Mouse (Mus musculus) stomach, embryonic 15.5 days (tissue): ENCODE measurements around the gene 1700003H04Rik. TPM values are rescaled to one million over a fixed set of nuclear protein-coding genes. Genes with fewer than 3 reads are reported as not detected.

Source experiments
- ATAC-seq: fragments of 200-750 bp; cut with Nextera tagmentation; 2 replicates; pipeline ENCODE4 v1.8.0; 2017; ENCODE audit warnings: low read depth, moderate number of reproducible peaks, moderate TSS enrichment; ENCODE audit not compliant: insufficient read depth, low FRiP score
- H3K27ac ChIP-seq: fragments of 300-500 bp; sonication (generic); 2 replicates; pipeline ENCODE4 v1.5.1; 2015; ENCODE audit warnings: mild to moderate bottlenecking, inconsistent platforms
- H3K27me3 ChIP-seq: fragments of 300-500 bp; sonication (generic); replicated peaks from 2 replicates; pipeline ENCODE4 v1.6.1; 2015; ENCODE audit warnings: inconsistent platforms
- H3K36me3 ChIP-seq: fragments of 300-500 bp; sonication (generic); 2 replicates; pipeline ENCODE4 v1.6.1; 2015; ENCODE audit warnings: inconsistent platforms
- H3K4me1 ChIP-seq: fragments of 300-500 bp; sonication (generic); 2 replicates; pipeline ENCODE4 v1.6.1; 2015; ENCODE audit warnings: inconsistent platforms
- H3K4me2 ChIP-seq: fragments of 300-500 bp; sonication (generic); 2 replicates; pipeline ENCODE4 v1.6.1; 2015; ENCODE audit warnings: mild to moderate bottlenecking, inconsistent platforms
- H3K4me3 ChIP-seq: fragments of 300-500 bp; sonication (generic); replicated peaks from 2 replicates; pipeline ENCODE4 v1.5.1; 2015; ENCODE audit warnings: inconsistent platforms
- H3K9ac ChIP-seq: fragments of 300-500 bp; sonication (generic); 2 replicates; pipeline ENCODE4 v1.6.1; 2015; ENCODE audit warnings: inconsistent platforms
- H3K9me3 ChIP-seq: fragments of 300-500 bp; sonication (generic); 2 replicates; pipeline ENCODE4 v1.6.1; 2016; ENCODE audit warnings: inconsistent platforms
- WGBS: fragments of 180-500 bp; shearing (Covaris S2); methylation state at CpG from one replicate; pipeline ENCODE4 v1.1.7; 2015; 5-methylcytosine and 5-hydroxymethylcytosine counted together
- polyA plus RNA-seq: library from polyadenylated mRNA; unstranded; fragments of >200 nt; fragmentation: Nextera tagmentation; extraction: Ambion mirVana; gene quantifications from 2 replicates; pipeline ENCODE4 v1.2.1, GENCODE M21; 2015

The 1700003H04Rik gene
- not detected in 2 replicates for polyA plus RNA-seq

- Histone ChIP-seq H3K9ac (no peak within 1 kb of the TSS), H3K27me3 (no peaks in the 10 kb centered on the region), H3K9me3 (no peaks in the 10 kb centered on the region), H3K4me3 (no peak within 1 kb of the TSS), H3K27ac (no peak within 1 kb of the TSS), H3K4me1 (no peaks in the 10 kb centered on the region), H3K36me3 (no peaks in the 10 kb centered on the region), H3K4me2 (no peak within 1 kb of the TSS)
- ATAC-seq, result no peak
These were observed at the start of gene 1700003H04Rik for GRCm38 (mm10) chr3:124581001-124581400. Gene 1700003H04Rik, minus strand, starts transcription at chr3:124581101.

GRCm38 (mm10) chr3:124623031-124623430, 42.1 kb upstream of the 1700003H04Rik start:
- no peaks in the 10 kb centered on the region for H3K36me3 ChIP-seq
- 67% methylated on average over 3 of the region's 3 CpGs for WGBS
- H3K9me3 ChIP-seq, result no peaks in the 10 kb centered on the region
- no peaks in the 10 kb centered on the region for H3K4me1 ChIP-seq
- no peak for ATAC-seq
- no peaks in the 10 kb centered on the region for H3K27me3 ChIP-seq
- no peak overlapping the region for H3K4me2 ChIP-seq
- no peak overlapping the region for H3K9ac ChIP-seq
- no peak overlapping the region for H3K27ac ChIP-seq
- no peak overlapping the region for H3K4me3 ChIP-seq

GRCm38 (mm10) chr3:124613287-124613686, 32.4 kb upstream of the 1700003H04Rik start:
- Histone ChIP-seq H3K4me1 (no peaks in the 10 kb centered on the region), H3K9me3 (no peaks in the 10 kb centered on the region), H3K4me2 (no peak overlapping the region), H3K9ac (no peak overlapping the region), H3K4me3 (no peak overlapping the region), H3K27ac (no peak overlapping the region), H3K36me3 (no peaks in the 10 kb centered on the region), H3K27me3 (no peaks in the 10 kb centered on the region)
- WGBS, result 69% methylated on average over 1 of the region's 1 CpGs
- no peak for ATAC-seq

GRCm38 (mm10) chr3:124609956-124610355, 29.1 kb upstream of the 1700003H04Rik start:
- Histone ChIP-seq H3K4me1 (no peaks in the 10 kb centered on the region), H3K4me3 (no peak overlapping the region), H3K9me3 (no peaks in the 10 kb centered on the region), H3K27ac (no peak overlapping the region), H3K4me2 (no peak overlapping the region), H3K27me3 (no peaks in the 10 kb centered on the region), H3K9ac (no peak overlapping the region), H3K36me3 (no peaks in the 10 kb centered on the region)
- ATAC-seq, result no peak

- H3K4me1 ChIP-seq, result no peaks in the 10 kb centered on the region
- ATAC-seq, result no peak
- H3K27me3 ChIP-seq, result no peaks in the 10 kb centered on the region
- H3K9ac ChIP-seq, result no peak overlapping the region
- no peak overlapping the region for H3K4me3 ChIP-seq
- no peaks in the 10 kb centered on the region for H3K36me3 ChIP-seq
- H3K4me2 ChIP-seq, result no peak overlapping the region
- H3K27ac ChIP-seq, result no peak overlapping the region
- H3K9me3 ChIP-seq, result no peaks in the 10 kb centered on the region
These were observed 25.2 kb upstream of the 1700003H04Rik start for GRCm38 (mm10) chr3:124606021-124606517.

GRCm38 (mm10) chr3:124605518-124605917, 24.6 kb upstream of the 1700003H04Rik start:
- 77% methylated on average over 1 of the region's 1 CpGs for WGBS
- no peaks in the 10 kb centered on the region for H3K9me3 ChIP-seq
- no peak for ATAC-seq

GRCm38 (mm10) chr3:124597789-124598188, 16.9 kb upstream of the 1700003H04Rik start:
- ATAC-seq, result no peak
- no peaks in the 10 kb centered on the region for H3K36me3 ChIP-seq
- no peaks in the 10 kb centered on the region for H3K4me1 ChIP-seq

More at GRCm38 (mm10) chr3:124605518-124605917, 24.6 kb upstream of the 1700003H04Rik start:
- Histone ChIP-seq H3K27ac (no peak overlapping the region), H3K36me3 (no peaks in the 10 kb centered on the region), H3K4me1 (no peaks in the 10 kb centered on the region), H3K4me3 (no peak overlapping the region), H3K4me2 (no peak overlapping the region), H3K27me3 (no peaks in the 10 kb centered on the region), H3K9ac (no peak overlapping the region)

GRCm38 (mm10) chr3:124587534-124587933, 6.6 kb upstream of the 1700003H04Rik start:
- no peaks in the 10 kb centered on the region for H3K9me3 ChIP-seq
- 6% methylated on average over 3 of the region's 3 CpGs for WGBS
- H3K9ac ChIP-seq, result no peak overlapping the region
- no peak overlapping the region for H3K27ac ChIP-seq
- H3K36me3 ChIP-seq, result no peaks in the 10 kb centered on the region
- H3K4me3 ChIP-seq, result no peak overlapping the region
- H3K4me2 ChIP-seq, result no peak overlapping the region
- no peaks in the 10 kb centered on the region for H3K4me1 ChIP-seq
- no peaks in the 10 kb centered on the region for H3K27me3 ChIP-seq
- ATAC-seq, result no peak

More at GRCm38 (mm10) chr3:124597789-124598188, 16.9 kb upstream of the 1700003H04Rik start:
- no peak overlapping the region for H3K4me2 ChIP-seq
- no peak overlapping the region for H3K9ac ChIP-seq
- no peak overlapping the region for H3K4me3 ChIP-seq
- H3K27me3 ChIP-seq, result no peaks in the 10 kb centered on the region
- no peak overlapping the region for H3K27ac ChIP-seq
- no peaks in the 10 kb centered on the region for H3K9me3 ChIP-seq

GRCm38 (mm10) chr3:124585761-124586160, 4.9 kb upstream of the 1700003H04Rik start:
- Histone ChIP-seq H3K9ac (no peak overlapping the region), H3K36me3 (no peaks in the 10 kb centered on the region), H3K4me3 (no peak overlapping the region), H3K27ac (no peak overlapping the region), H3K27me3 (no peaks in the 10 kb centered on the region), H3K9me3 (no peaks in the 10 kb centered on the region), H3K4me1 (no peaks in the 10 kb centered on the region), H3K4me2 (no peak overlapping the region)
- ATAC-seq, result no peak
- WGBS, result 89% methylated on average over 2 of the region's 2 CpGs

GRCm38 (mm10) chr3:124557317-124557716, 23.6 kb downstream of the 1700003H04Rik start:
- Histone ChIP-seq H3K27ac (no peak overlapping the region), H3K27me3 (no peaks in the 10 kb centered on the region), H3K4me2 (no peak overlapping the region), H3K9ac (no peak overlapping the region), H3K36me3 (no peaks in the 10 kb centered on the region), H3K4me3 (no peak overlapping the region), H3K4me1 (no peaks in the 10 kb centered on the region), H3K9me3 (no peaks in the 10 kb centered on the region)
- WGBS, result 87% methylated on average over 2 of the region's 2 CpGs
- no peak for ATAC-seq

GRCm38 (mm10) chr3:124555963-124556362, 24.9 kb downstream of the 1700003H04Rik start:
- no peak overlapping the region for H3K4me2 ChIP-seq
- no peak overlapping the region for H3K4me3 ChIP-seq
- no peak for ATAC-seq
- no peaks in the 10 kb centered on the region for H3K9me3 ChIP-seq
- no peak overlapping the region for H3K27ac ChIP-seq
- no peak overlapping the region for H3K9ac ChIP-seq
- no peaks in the 10 kb centered on the region for H3K36me3 ChIP-seq
- no peaks in the 10 kb centered on the region for H3K4me1 ChIP-seq
- no peaks in the 10 kb centered on the region for H3K27me3 ChIP-seq

- Histone ChIP-seq H3K27ac (no peak overlapping the region), H3K4me3 (no peak overlapping the region), H3K27me3 (no peaks in the 10 kb centered on the region), H3K9me3 (no peaks in the 10 kb centered on the region), H3K4me1 (no peaks in the 10 kb centered on the region), H3K9ac (no peak overlapping the region), H3K4me2 (no peak overlapping the region), H3K36me3 (no peaks in the 10 kb centered on the region)
- no peak for ATAC-seq
- 75% methylated on average over 2 of the region's 2 CpGs for WGBS
These were observed 25.8 kb downstream of the 1700003H04Rik start for GRCm38 (mm10) chr3:124555092-124555491.

- WGBS, result 52% methylated on average over 10 of the region's 10 CpGs
- no peak for ATAC-seq
- Histone ChIP-seq H3K4me2 (no peak overlapping the region), H3K27ac (no peak overlapping the region), H3K9me3 (no peaks in the 10 kb centered on the region), H3K4me3 (no peak overlapping the region), H3K4me1 (no peaks in the 10 kb centered on the region), H3K27me3 (no peaks in the 10 kb centered on the region), H3K9ac (no peak overlapping the region), H3K36me3 (no peaks in the 10 kb centered on the region)
These were observed 32.0 kb downstream of the 1700003H04Rik start for GRCm38 (mm10) chr3:124548898-124549297.
